Mouse (Mus musculus): ENCODE measurements at regions not wholly inside any gene's neighbourhood (a gene's known extent, or its start where the extent isn't known, plus 50 kb on each side); places are given as distances from the start of the nearest gene placed in this dataset.

DNA sequence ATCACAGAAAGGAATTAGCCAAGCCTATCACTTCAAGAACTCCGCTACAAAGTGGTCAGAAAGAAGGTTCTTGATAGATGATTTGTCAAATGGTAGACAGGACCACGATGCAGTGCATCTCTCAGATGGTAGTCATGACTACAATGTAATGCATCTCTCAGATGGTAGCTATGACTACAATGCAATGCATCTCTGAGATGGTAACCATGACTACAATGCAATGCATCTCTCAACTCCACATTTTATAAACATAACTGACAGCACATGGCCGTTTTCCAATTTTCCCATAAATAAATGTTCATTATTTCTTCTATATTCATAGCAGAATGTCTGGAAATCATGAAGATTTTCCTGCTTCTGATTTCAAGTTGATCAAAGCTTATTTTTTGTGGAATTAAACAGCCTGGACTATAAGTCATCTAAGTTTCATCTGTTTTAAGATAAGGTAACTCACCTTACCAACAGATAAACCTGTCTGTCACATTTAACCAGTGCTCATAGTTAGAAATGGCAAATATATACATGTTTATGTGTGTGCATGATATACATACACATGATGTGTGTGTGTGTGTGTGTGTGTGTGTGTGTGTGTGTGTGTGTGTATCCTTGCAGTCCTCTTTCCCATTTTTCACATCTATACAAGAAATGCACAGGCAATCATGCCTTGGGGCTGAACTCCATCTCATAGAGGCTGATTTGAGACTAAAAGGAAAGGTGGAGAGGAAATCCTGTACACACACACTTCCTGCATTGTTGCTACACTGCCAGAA lies 122.4 kb downstream of the Phf3 start:
- TF ChIP-seq CTCF (IDR thresholded peaks at IDR 0.05), result no peak
- H3K27me3 ChIP-seq, result peaks cover 5% of the 10 kb centered on the region
- in situ Hi-C loops (cut with MboI; ENCODE audit: low pct_unique_long_range_greater_than_20kb), result no loop called here
- ATAC-seq, result no peak
- ChIA-PET CTCF (no interaction called here), POLR2A (no interaction called here)
- no peak for DNase-seq (ENCODE audit: low read depth, low spot score)

DNA sequence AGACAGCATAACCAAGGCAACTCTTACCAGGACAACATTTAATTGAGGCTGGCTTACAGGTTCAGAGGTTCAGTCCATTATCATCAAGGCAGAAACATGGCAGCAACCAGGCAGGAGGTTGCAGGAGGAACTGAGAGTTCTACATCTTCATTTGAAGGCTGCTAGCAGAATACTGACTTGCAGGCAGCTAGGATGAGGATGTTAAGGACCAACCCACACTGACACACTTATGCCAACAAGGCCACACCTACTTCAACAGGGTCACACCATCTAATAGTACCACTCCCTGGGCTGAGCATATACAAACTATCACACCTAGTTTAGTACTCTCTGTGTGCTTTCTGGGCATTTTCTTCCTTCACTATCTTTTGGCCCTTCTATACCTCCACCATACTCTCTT lies 131.8 kb downstream of the Phf3 start:
- H3K27me3 ChIP-seq, result no peaks in the 10 kb centered on the region
- no peak for DNase-seq (ENCODE audit: low read depth, low spot score)
- TF ChIP-seq CTCF (IDR thresholded peaks at IDR 0.05), result no peak
- ChIA-PET POLR2A (no interaction called here), CTCF (interaction anchor here (1.5 kb wide), 1 partner anchor 14 kb away, joined by 3 read pairs; no protein-coding TSS in a partner anchor)
- in situ Hi-C loops (cut with MboI; ENCODE audit: low pct_unique_long_range_greater_than_20kb), result no loop called here
- ATAC-seq, result no peak

DNA sequence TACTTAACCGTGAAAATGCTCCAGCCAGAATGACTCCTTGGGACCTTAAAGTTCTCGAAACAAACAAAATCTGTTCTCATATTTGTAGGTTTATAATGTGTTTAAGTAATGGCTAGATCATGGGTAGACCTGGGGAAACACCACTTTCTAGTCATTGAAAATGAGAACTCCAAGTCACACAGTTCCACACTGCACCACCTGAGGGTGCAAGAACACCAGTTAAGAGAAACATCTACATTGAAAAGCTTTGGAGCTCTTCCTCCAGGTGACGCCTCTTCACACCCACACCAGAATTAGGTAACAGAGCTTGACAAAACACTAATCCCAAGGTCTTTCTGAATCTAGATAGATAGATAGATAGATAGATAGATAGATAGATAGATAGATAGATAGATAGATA lies 132.9 kb downstream of the Phf3 start:
- in situ Hi-C loops (cut with MboI; ENCODE audit: low pct_unique_long_range_greater_than_20kb), result no loop called here
- ChIA-PET POLR2A (no interaction called here), CTCF (interaction anchor here (1.5 kb wide), 1 partner anchor 16 kb away, joined by 3 read pairs; no protein-coding TSS in a partner anchor)
- ATAC-seq (no peak), DNase-seq (ENCODE audit: low read depth, low spot score) (no peak)
- TF ChIP-seq CTCF (IDR thresholded peaks at IDR 0.05), result peak; percentile 60
- H3K27me3 ChIP-seq, result no peaks in the 10 kb centered on the region

DNA sequence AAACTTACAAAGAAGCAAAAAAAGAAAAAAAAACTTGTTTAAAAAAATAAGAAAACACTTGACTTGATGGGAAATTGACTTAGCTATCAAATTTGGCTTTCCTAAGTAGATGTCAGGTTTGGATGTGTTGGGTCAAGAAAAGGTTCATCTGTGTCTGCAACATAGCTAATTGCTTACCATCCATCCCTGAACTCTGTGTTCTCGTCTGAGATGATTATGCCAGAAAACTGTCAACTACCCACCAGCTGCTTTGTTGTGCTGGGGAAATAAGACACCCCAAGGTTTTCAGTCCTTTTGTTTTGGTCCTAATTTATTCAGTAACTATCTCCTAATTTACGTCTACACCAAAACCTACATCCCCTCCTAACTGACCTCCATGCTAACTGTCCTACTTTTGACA lies 152.2 kb downstream of the Phf3 start:
- TF ChIP-seq CTCF (IDR thresholded peaks at IDR 0.05), result no peak
- ATAC-seq, result no peak
- no peak for DNase-seq (ENCODE audit: low read depth, low spot score)
- in situ Hi-C loops (cut with MboI; ENCODE audit: low pct_unique_long_range_greater_than_20kb), result no loop called here
- POLR2A ChIA-PET, result no interaction called here
- CTCF ChIA-PET, result no interaction called here
- H3K27me3 ChIP-seq, result no peaks in the 10 kb centered on the region

DNA sequence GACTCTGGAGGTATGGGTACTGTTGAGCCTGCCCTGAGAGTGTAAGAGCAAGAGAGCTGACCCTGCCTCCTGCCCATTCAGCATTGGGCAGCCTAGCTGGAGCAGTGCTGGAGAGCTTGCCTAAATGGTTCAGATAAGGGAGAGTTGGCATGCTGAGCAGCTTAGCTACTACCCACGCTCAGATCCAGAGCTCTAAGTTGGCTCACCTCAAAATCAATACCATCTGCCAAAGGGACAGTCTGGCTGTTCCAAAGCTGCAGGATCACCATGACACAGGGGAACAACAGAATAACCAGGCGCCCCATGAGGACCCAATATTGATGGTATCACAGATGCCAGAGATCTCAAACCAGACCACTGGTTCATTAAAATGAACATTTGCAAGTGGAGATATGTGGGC lies 152.9 kb downstream of the Phf3 start:
- H3K27me3 ChIP-seq, result no peaks in the 10 kb centered on the region
- DNase-seq (ENCODE audit: low read depth, low spot score) (no peak), ATAC-seq (no peak)
- CTCF ChIA-PET, result interaction anchor here (0.8 kb wide), 1 partner anchor 9 kb away, joined by 3 read pairs; no protein-coding TSS in a partner anchor
- no peak for TF ChIP-seq CTCF (IDR thresholded peaks at IDR 0.05)
- in situ Hi-C loops (cut with MboI; ENCODE audit: low pct_unique_long_range_greater_than_20kb), result no loop called here
- POLR2A ChIA-PET, result no interaction called here

DNA sequence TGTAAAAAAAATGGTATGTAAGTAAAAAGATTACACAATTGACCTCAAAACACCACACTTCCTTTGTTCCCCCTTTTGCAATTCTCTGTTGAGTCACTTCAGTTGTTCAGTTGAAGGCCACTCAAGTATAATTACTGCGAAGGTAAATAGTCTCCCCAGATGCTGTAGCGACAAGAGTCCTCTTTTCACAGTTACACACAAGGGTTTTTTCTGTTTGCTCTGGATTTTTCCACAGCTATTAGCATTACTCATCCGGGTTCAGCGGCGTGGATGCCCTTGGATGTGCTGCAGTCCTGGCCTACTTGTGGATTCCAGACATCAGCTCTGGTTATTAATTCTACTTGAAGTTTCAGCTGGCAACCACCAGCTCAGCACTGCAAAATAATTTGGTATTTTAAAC lies 155.1 kb downstream of the Phf3 start:
- TF ChIP-seq CTCF (IDR thresholded peaks at IDR 0.05), result no peak
- DNase-seq (ENCODE audit: low read depth, low spot score) (no peak), ATAC-seq (no peak)
- ChIA-PET POLR2A (no interaction called here), CTCF (no interaction called here)
- no peaks in the 10 kb centered on the region for H3K27me3 ChIP-seq
- in situ Hi-C loops (cut with MboI; ENCODE audit: low pct_unique_long_range_greater_than_20kb), result no loop called here

DNA sequence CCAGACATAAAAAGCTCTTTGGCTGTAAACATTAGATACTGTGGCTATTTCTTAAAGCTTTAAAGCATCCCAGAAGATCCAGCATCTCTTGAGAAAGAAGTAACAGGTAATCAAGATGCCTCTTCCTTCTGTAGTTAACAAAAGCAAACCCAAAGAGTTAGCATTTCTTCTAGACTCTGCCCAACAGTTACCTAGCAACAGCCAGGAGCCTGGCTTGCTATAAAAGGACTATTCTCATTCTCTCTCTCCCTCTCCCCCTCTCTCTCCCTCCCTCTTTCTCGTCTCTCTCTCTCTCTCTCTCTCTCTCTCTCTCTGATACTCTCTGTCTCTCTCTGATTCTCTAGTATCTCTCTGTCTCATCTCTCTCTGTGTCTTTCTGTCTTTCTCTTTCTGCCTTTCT lies 157.4 kb downstream of the Phf3 start:
- no peaks in the 10 kb centered on the region for H3K27me3 ChIP-seq
- ChIA-PET POLR2A (no interaction called here), CTCF (no interaction called here)
- no peak for TF ChIP-seq CTCF (IDR thresholded peaks at IDR 0.05)
- ATAC-seq (no peak), DNase-seq (ENCODE audit: low read depth, low spot score) (no peak)
- in situ Hi-C loops (cut with MboI; ENCODE audit: low pct_unique_long_range_greater_than_20kb), result no loop called here

DNA sequence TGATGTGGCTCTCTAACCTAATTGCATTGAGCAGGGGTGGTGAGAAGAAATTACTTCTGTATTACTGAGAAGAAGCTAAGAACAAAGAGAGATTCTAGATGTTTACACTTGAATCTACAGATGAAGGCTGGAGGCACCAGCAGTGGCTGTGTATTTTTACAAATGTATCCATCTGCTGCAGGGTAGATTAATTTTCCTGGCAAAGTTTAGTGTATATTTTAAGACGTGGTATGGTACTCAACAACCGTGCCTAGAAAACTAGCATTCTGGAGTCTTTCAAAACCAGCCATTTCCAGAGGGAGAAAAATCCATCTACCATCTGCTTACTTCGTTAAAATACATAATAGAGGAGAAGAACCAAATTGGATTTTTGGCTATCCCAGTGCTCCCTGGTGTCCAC lies 172.6 kb downstream of the Phf3 start:
- no peak for TF ChIP-seq CTCF (IDR thresholded peaks at IDR 0.05)
- ATAC-seq, result no peak
- CTCF ChIA-PET, result no interaction called here
- DNase-seq (ENCODE audit: low read depth, low spot score), result no peak
- in situ Hi-C loops (cut with MboI; ENCODE audit: low pct_unique_long_range_greater_than_20kb), result no loop called here
- POLR2A ChIA-PET, result no interaction called here
- H3K27me3 ChIP-seq, result peaks cover 2% of the 10 kb centered on the region

DNA sequence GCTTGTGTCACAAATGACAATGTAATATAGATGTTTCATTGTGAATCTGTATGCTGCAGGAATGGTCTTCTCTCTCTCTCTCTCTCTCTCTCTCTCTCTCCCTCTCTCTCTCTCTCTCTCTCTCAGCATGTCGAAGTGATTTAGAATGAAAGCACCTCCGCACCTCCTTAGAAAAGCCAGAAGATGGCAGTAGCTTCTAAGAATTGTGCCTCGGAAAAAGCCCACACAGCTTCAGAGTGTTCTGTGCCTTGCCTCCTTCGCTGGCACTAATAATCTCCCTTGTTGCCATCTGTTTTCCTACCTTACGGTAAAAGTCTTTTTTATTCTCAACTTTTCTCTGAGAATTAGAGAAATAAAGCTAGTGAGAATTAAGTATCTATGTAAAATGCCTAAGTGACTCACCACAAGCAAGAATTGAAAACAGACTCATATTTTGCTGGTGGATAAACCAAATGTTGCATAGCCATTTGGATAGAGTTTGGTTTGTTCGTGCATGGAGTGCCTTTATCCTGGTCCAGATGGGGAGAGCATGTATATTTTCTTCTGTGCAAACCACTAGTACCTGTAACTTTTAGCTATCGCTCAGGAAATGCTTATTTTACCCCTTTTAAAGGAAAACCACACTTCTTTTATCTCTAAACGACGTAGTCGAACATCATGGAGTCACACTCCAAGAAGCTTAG lies 173.2 kb downstream of the Phf3 start:
- in situ Hi-C loops (cut with MboI; ENCODE audit: low pct_unique_long_range_greater_than_20kb), result no loop called here
- peaks cover 2% of the 10 kb centered on the region for H3K27me3 ChIP-seq
- POLR2A ChIA-PET, result interaction anchor here (0.6 kb wide), 1 partner anchor 191 kb away, joined by 3 read pairs; no protein-coding TSS in a partner anchor
- DNase-seq (ENCODE audit: low read depth, low spot score) (no peak), ATAC-seq (no peak)
- peak; percentile 33 for TF ChIP-seq CTCF (IDR thresholded peaks at IDR 0.05)
- CTCF ChIA-PET, result interaction anchor here (1.0 kb wide), 1 partner anchor 453 kb away, joined by 3 read pairs; no protein-coding TSS in a partner anchor

DNA sequence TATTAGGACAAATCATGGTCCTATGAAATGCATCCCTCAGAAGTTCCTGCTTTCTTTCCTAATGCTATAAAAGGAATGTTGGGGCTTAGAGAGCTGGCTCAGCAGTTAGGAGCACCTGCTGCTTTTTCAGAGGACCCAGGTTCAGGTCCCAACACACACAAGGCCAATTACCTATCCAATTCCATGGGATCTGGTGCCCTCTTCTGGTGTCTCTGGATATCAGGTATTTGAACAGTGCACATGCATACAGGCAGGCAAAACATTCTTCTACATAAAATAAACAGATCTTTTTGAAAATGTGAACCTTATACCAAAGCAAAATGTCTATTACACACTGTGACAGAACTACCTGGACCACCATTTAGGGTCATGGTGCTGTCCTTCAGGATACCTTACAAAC lies 177.4 kb downstream of the Phf3 start:
- peaks cover 2% of the 10 kb centered on the region for H3K27me3 ChIP-seq
- ChIA-PET CTCF (no interaction called here), POLR2A (no interaction called here)
- ATAC-seq, result no peak
- in situ Hi-C loops (cut with MboI; ENCODE audit: low pct_unique_long_range_greater_than_20kb), result no loop called here
- TF ChIP-seq CTCF (IDR thresholded peaks at IDR 0.05), result peak; percentile 32
- DNase-seq (ENCODE audit: low read depth, low spot score), result no peak

DNA sequence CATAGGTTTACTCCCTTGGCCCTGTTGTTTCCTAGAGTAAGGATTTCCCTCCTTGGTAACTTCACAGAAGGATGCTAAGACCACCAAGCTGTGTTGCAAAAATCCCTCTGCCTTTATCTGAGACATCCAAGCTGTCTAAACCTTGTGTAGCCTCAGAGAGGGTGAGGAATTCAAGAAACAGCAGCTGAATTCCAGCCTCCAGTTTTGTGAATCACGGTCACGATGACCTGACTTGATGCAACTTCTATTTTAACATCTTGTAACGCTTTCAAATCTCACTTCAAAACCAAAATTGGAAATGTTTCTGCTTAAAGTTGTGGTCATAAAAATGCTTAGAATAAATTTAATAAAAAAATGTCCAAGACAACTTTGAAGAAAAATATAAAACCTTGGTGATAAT lies 188.4 kb downstream of the Phf3 start:
- DNase-seq (ENCODE audit: low read depth, low spot score) (no peak), ATAC-seq (no peak)
- no peak for TF ChIP-seq CTCF (IDR thresholded peaks at IDR 0.05)
- H3K27me3 ChIP-seq, result peaks cover 11% of the 10 kb centered on the region
- POLR2A ChIA-PET, result no interaction called here
- CTCF ChIA-PET, result no interaction called here
- in situ Hi-C loops (cut with MboI; ENCODE audit: low pct_unique_long_range_greater_than_20kb), result no loop called here
